Mouse (Mus musculus) urinary bladder, postnatal 25 days (tissue): ENCODE measurements around the gene Atp5j.

Source experiments
- DNase-seq: peaks from one replicate; pipeline ENCODE4 v3.0.0; 2022; ENCODE audit warnings: low spot score

Atp5j gene

DNA sequence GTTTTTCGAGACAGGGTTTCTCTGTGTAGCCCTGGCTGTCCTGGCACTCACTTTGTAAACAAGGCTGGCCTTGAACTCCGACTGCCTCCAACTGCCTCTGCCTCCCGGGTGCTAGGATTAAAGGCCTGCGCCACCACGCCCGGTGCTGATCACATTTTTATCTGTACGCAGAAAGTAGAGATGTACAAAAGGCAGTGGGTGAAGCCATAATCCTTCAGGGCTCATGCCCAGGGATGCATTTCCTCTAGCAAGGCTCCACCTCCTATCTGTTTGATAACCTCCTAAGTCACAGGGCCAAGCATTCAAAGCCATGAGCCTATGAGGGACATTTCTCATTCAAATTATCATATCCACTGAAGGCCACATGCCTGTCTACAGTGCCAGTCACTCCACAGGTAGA, 27.6 kb downstream of the Atp5j start:
- no peak for DNase-seq

DNA sequence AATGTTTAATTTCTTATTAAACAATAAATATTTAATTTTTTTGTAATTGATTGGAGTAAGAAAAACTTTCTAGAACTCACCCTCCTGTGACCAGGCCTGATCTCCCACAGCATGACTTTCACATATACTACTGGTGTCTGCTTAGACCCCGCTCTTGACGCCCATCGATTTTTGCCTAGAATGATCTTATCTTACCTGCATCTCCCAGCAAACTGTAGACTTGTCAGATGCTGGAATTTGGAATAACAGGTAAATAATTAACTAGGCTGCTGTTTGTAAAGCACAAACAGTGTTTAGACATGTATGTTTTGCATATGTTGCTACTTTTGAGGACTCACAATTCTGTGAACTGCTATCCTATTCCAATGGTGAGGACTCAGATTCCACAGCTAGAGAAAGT, 29.2 kb downstream of the Atp5j start:
- no peak for DNase-seq

DNA sequence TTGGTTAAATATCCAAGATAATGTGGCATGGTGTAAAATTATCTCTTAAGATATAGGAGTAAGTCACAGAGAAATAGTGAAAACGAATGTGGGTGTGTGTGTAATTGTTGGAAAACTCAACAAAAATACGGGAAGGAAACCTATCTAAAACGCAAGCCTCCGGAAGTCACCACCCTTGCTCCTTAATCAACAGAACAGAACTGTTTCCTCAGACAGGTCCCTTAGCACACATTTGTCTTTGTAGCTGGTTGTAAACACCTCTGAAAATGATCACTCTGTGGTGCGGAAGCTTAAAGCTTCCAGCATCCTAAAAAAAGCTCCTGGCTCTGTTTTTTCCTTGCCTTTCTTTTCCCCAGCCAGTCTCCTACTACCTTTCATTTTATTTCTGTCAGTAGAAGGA, 30.6 kb downstream of the Atp5j start:
- no peak for DNase-seq

DNA sequence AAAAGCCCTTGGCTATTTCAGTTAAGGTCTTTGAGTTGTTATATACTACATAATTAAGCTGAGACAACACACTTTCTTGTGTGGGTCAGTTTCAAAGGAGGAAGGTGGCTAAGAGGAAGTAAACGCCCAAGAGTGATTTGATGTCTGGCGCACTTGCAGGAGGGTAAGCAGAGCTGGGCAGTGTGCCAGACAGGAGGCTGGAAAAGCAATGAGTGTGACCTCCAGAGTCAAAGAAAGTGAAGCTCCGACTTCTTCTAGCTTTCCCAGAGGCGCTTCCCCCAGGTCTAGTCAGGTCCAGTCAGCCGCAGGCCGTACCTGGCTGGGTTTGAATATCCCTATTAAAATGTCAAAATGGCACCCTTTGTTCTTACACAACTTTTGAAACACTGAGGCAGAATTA, 33.2 kb downstream of the Atp5j start:
- DNase-seq: no peak

DNA sequence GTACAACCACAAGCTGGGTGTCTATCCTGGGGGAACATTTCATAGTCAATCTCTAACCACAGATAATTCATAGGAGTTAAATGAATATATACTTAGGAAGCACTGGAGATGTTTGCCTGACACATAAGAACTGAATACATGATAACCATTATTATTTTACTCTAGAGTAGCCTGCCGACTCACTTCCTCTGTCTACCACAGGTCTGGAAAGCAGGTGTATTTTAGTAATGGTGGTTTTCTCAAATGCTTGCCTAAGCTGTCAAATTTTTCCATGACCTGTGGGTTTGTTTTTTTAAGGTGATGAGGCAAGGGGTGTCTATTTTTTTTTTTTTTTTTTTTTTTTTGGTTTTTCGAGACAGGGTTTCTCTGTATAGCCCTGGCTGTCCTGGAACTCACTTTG, 35.4 kb downstream of the Atp5j start:
- DNase-seq: no peak

DNA sequence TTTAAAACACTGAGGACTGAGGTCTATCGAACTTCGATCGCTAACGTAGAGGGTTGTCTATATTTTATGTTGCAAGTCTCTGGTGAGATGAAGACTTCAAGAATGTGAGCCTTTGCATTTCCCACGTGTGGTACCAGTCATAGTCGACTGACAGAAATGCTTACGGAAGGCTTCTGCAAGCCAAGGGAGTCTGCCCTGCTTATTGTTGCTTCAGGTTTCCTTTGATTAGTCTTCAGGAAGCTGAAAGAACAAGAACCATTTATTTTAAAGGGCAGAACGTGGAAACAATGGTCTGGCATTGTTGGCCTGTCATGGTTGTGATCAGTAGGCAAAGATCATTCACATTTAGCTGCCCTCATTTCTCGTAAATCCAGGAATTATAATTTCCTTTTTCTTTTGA, 38.7 kb downstream of the Atp5j start:
- no peak for DNase-seq

DNA sequence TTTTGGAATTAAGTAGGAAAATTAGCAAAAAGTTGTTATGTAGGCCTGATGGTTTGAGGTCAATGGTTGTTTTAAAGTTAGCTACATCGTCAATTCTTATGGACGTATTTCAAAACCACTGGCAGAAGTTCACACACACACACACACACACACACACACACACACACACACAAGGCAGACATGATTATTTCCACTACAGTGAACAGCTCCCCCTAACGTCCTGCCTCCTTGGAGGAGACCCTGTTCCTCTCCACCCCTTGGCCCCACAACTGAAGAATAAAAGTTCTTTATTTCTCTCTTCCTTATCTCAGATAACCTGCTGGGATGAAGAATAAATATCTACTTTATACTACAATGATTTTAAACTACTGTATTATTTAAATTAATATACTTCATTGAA, 40.1 kb downstream of the Atp5j start:
- no peak for DNase-seq

DNA sequence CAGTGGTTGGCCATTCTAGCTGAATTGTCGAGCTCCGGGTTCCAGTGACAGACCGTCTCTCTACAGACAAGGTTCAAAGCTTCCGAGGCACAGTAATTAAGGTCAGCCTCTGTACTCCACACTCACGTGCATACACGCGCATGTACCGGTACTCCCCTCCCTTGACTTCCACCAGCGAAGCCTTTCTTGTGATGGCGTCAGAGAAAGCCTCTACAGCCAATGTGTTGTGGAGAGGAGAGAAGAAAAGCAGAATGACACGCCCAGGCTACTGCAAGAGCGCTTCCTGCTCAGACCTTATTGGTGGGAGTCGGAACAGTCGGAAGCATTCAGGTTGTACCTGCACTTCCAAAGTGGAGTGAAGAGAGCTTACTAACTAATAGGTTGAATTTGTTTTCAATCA, 42.0 kb downstream of the Atp5j start:
- no peak for DNase-seq

DNA sequence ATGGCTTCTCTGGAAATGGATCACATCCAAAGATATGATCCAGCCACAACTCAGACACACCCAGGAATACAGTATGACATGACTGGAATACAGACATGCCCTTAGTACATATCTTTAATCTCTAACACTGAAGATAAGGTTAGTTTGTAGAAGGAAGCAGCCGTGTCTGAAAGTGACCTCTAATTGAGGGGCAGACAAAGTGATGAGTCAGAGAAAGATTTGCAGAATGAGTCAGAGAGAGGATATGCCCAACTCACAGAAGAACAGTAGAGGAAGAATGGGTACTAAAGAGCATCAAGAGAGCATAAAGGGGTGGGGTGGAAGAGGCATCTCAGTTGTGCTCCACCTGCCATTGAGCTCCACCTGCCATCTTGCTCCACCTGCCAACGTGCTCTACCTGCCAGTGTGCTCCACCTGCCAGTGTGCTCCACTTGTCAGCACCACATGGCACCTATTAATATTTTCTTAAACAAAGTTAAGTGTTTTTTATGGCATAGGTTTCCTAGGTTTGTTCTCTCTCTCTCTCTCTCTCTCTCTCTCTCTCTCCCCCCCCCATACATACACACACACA, 44.7 kb downstream of the Atp5j start:
- DNase-seq: no peak

DNA sequence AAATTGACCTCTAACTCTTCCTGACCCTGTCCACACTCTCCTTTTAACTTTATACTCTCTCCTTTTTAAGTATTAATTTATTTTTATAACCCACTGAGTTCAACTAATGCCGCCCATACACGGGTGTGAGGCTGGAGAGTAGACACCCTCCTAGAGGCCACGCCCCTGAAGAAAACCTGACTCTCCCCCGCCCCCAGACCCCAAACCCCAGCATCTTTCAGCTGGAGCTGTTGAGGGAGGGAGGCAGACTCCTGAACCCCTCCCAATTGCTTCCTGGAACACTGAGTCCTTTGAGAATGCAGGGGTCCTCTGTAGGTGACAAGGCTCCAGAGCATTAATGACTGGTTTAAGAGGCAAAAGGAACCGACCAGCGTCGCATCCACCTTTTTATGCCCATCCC, 50.5 kb downstream of the Atp5j start:
- no peak for DNase-seq

DNA sequence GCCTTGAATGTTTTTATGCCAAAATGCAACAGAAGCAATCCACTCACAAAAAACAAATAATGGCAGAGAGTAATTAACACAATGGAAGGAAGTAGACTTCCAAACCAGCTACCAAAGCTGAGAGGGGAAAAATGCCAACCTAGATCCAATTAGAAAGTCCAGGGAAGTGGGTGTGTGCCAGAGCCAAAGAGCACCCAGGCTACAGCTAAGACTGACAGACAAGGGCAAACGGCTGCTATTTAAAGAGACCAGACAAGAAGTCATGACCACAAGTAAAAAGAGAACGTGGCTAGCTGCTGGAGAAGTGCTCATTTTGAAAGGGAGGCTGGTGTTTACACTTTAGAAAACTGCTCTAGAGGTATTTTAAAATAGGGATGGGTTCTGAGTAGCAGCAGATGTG, 52.1 kb downstream of the Atp5j start:
- DNase-seq: no peak

DNA sequence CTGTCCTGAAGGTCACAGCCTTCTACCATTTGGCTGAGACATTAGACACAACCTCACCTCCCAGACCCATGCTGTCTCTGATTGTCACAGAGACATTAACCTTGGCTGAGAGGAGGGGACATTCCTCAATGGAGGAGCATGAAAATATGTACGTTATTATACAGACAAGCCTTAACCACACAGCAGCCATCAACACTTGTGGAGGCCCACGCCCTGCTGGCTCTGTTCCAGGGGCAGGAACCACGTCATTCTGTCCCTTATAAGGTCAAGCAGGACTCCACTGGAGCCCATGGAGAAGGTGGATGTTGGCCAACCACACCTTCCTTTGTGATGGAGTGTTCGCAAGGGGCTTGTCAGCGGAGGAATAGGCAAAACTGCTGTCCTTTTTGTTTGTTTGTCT, 55.7 kb downstream of the Atp5j start:
- DNase-seq: no peak

DNA sequence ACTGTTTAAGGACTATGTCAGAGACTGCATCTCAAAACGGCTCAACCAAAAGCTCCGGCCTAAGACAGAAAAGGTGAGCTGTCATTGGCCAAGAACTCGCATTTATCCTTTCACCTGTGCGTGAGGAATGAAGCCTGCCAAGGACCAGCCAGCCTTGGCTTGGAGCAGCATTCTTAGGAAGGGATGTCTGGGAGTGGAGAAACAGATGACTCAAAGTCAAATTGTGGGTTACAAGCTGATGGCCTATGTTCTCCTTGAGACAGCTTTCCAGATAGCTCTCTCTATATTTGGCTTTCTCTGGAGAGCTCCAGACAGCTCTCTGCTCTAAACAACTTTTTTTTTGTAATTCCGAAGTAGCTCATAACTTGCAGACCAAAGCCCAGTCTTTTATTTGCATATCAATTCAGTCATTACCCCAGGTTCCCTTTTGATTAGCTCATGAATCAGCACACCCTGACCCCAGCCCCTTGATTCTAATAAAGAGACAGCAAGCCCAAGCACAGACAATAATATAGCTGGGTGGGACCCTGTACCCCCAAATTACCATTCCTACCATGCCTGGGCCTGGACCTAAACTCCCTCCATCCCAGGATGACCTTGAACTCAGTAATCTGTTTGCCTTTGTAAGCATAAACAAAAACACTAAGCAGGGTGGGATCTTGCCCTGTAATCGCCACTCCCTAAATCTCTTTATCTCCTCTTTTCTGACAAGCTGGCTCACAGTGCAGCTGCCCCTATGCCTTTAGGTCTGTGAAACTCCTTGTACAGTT, 56.4 kb downstream of the Atp5j start:
- no peak for DNase-seq

DNA sequence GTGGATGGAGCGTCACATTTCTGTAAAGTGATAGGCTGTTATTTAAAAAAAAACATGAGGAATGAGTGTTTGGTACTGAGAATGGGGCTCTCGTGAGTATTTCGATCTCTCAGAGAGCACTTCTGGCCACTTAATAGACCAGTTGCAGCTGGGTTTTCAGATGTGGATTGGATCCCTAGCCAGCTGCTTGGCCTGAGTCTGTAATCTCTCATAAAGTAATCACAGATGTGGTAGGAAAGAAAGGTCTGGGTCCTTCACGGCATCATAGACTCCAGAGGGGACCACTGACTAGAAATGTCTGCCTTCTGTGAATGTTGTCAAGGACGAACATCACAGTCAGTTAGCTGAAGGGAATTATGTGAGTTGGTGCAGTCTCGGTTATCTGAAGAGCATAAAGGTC, 57.0 kb downstream of the Atp5j start:
- no peak for DNase-seq
